In genomic region chrX:38018597-38018996, GRCm38 (mm10) we compare ENCODE assay signal across 37 mouse cellular contexts. TPM values are rescaled to one million over a fixed set of nuclear protein-coding genes. Genes with fewer than 3 reads are reported as not detected.
"Had no signal": no experiment of that assay in that cellular context is flagged by ENCODE, and none has a peak within 500 bp of the region (broad histone marks: within the 10 kb centered on the region; RNA-seq: fewer than 3 reads in every experiment).

Gene Btg1-ps1, minus strand, starts transcription at chrX:38018815.

RNA-seq across cellular contexts. Expression of gene Btg1-ps1, which starts in this region (rescaled TPM):
- total RNA-seq: gastrocnemius, adult 18-20 months; gastrocnemius, adult 8-10 months; gastrocnemius, postnatal 14 days; gastrocnemius, postnatal 36 days; heart, adult 2 months; heart, postnatal 25 days; hematopoietic stem cell, adult 5-6 weeks; hindbrain, postnatal 0 days; layer of hippocampus, adult 18-20 months; layer of hippocampus, adult 8-10 months; layer of hippocampus, postnatal 14 days; layer of hippocampus, postnatal 36 days; left cerebral cortex, adult 18-20 months; left cerebral cortex, adult 8-10 months; left cerebral cortex, postnatal 10 days; left cerebral cortex, postnatal 25 days; left cerebral cortex, postnatal 4 days; liver, adult 2 months had no signal
- polyA plus RNA-seq: gonadal fat pad, adult 2 months; heart, adult 2 months; heart, embryonic 11.5 days; heart, embryonic 13.5 days; heart, embryonic 15.5 days; hindbrain, embryonic 11.5 days; hindbrain, embryonic 13.5 days; hindbrain, embryonic 15.5 days; hindbrain, postnatal 0 days; intestine, embryonic 14.5 days; intestine, embryonic 16.5 days; kidney, adult 2 months; kidney, embryonic 15.5 days; kidney, postnatal 0 days; large intestine, adult 2 months; limb, embryonic 11.5 days; limb, embryonic 13.5 days; limb, embryonic 15.5 days; liver, adult 2 months; liver, embryonic 12.5 days; liver, embryonic 14.5 days; liver, embryonic 16.5 days had no signal
